In the genomic region with DNA sequence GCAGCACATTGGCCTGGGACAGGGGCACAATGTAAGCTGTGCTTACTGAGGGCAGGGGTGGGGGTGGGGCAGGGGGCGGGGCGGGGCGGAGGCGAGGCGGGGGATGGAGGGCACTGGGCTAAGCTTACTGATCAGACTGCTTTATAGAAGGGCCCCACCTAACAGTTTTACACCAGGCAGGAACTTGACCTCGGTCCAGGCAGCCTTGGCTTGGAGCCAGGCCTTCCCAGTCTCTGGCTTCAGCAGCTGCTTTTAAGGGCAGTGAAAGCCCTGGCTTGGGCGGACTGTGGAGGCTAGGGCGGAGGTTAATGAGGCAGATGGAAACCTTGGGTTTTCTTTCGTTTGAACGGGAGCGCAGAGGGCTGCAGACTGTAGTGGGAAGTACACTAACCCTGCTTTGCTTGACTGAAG, we compare ENCODE assay signal across 8 mouse cellular contexts. TPM values are rescaled to one million over a fixed set of nuclear protein-coding genes. Genes with fewer than 3 reads are reported as not detected.
A peak's percentile ranks its signal among the peaks of the same experiment; 100 is the strongest.
DNase-seq lines count a peak whose midpoint lies in the region; ATAC-seq and TF ChIP-seq lines count a peak whose summit lies in the region.

No protein-coding gene starts in this region.

- no peak overlapping the region for H3K9ac ChIP-seq in hindbrain, postnatal 0 days (replicated peaks; ENCODE audit: low read length)
- H3K9ac ChIP-seq in liver, embryonic 11.5 days (ENCODE audit: low read depth, low read length) = no peak overlapping the region

- peak; percentile 8 for DNase-seq in brain, adult 2 months (ENCODE audit: low read depth, low spot score)
- DNase-seq in gastrocnemius, postnatal 25 days = peak; percentile 73
- DNase-seq in hindbrain, postnatal 0 days (ENCODE audit: low spot score) = peak; percentile 61
- peak; percentile 41 for DNase-seq in liver, embryonic 11.5 days (ENCODE audit: low spot score)
- peak; percentile 66 for DNase-seq in neural tube, embryonic 10.5 days (ENCODE audit: extremely low spot score, low spot score)
- DNase-seq in yolk sac, embryonic 10.5 days (ENCODE audit: low spot score) = peak; percentile 79

- peak overlapping the region; percentile 66 for H3K4me3 ChIP-seq in E14TG2a.4 (replicated peaks; ENCODE audit: low read length)
- no peak overlapping the region for H3K4me3 ChIP-seq in hindbrain, postnatal 0 days (ENCODE audit: low read length)
- H3K4me3 ChIP-seq in liver, embryonic 11.5 days (ENCODE audit: low read depth, low read length) = no peak overlapping the region

- 0 out of 2 replicates have a peak, but pooled peaks cover 4% of the 10 kb centered on the region for H3K27me3 ChIP-seq in E14TG2a.4 (ENCODE audit: insufficient read depth, low read length)
- H3K27me3 ChIP-seq in hindbrain, postnatal 0 days (ENCODE audit: insufficient read depth, low read length) = no peaks in the 10 kb centered on the region
- H3K27me3 ChIP-seq in liver, embryonic 11.5 days (replicated peaks; ENCODE audit: control insufficient read depth, insufficient read depth, low read length) = no peaks in the 10 kb centered on the region

- H3K9me3 ChIP-seq in E14TG2a.4 (ENCODE audit: low read length) = no peaks in the 10 kb centered on the region
- H3K9me3 ChIP-seq in hindbrain, postnatal 0 days (ENCODE audit: low read length) = no peaks in the 10 kb centered on the region
- H3K9me3 ChIP-seq in liver, embryonic 11.5 days (ENCODE audit: control insufficient read depth, low read length) = no peaks in the 10 kb centered on the region

- 8% methylated on average over 11 of the region's 11 CpGs for WGBS in hindbrain, postnatal 0 days
- 22% methylated on average over 11 of the region's 11 CpGs for WGBS in liver, embryonic 11.5 days

- no peak overlapping the region for H3K27ac ChIP-seq in hindbrain, postnatal 0 days
- no peak overlapping the region; the same call in 1 of the 2 replicates for H3K27ac ChIP-seq in liver, embryonic 11.5 days (ENCODE audit: low read depth, low read length)

- ATAC-seq in hindbrain, postnatal 0 days = peak; percentile 71
- peak; percentile 38; the same call in 1 of the 2 replicates for ATAC-seq in liver, embryonic 11.5 days (replicated peaks; ENCODE audit: low FRiP score)
- no peak for ATAC-seq in cerebellum, adult (ENCODE audit: insufficient number of reproducible peaks, low FRiP score, low TSS enrichment)

- H3K4me1 ChIP-seq in E14TG2a.4 (replicated peaks; ENCODE audit: low read depth, low read length) = peaks cover 74% of the 10 kb centered on the region
- H3K4me1 ChIP-seq in hindbrain, postnatal 0 days (ENCODE audit: insufficient read depth, low read length) = 0 out of 2 replicates have a peak, but pooled peaks cover 10% of the 10 kb centered on the region
- H3K4me1 ChIP-seq in liver, embryonic 11.5 days (replicated peaks; ENCODE audit: control insufficient read depth, insufficient read depth, low read length) = peaks cover 7% of the 10 kb centered on the region

- H3K4me2 ChIP-seq in hindbrain, postnatal 0 days (ENCODE audit: low read depth, low read length) = peak overlapping the region; percentile 28; the same call in 1 of the 2 replicates
- H3K4me2 ChIP-seq in liver, embryonic 11.5 days = peak overlapping the region; percentile 15; the same call in 1 of the 2 replicates

- H3K36me3 ChIP-seq in E14TG2a.4 (ENCODE audit: insufficient read depth, low read length) = no peaks in the 10 kb centered on the region
- no peaks in the 10 kb centered on the region for H3K36me3 ChIP-seq in hindbrain, postnatal 0 days (ENCODE audit: insufficient read depth, low read length)
- no peaks in the 10 kb centered on the region for H3K36me3 ChIP-seq in liver, embryonic 11.5 days (ENCODE audit: control insufficient read depth, insufficient read depth, low read length)

- no peak for TF ChIP-seq CTCF in E14TG2a.4 (conservative IDR thresholded peaks at IDR 0.05; ENCODE audit: low read length)
- no peak for TF ChIP-seq CTCF in hindbrain, postnatal 0 days (IDR thresholded peaks at IDR 0.05; ENCODE audit: low read depth)

RNA-seq across cellular contexts. Expression of a gene that starts 37.0 kb away (rescaled TPM):
- total RNA-seq in gastrocnemius, postnatal 25 days (2021) = under 1 TPM; 0.19 to 0.26 TPM
- 1.5 and 1.7 TPM in 2 replicates for total RNA-seq in hindbrain, postnatal 0 days (2014; rRNA removed)
- 0.80 and 1.2 TPM in 2 replicates for polyA plus RNA-seq in hindbrain, postnatal 0 days (2015; fragmentation: Nextera tagmentation; extraction: Ambion mirVana)
- polyA plus RNA-seq in liver, embryonic 11.5 days (2014; fragmentation: Nextera tagmentation; extraction: Ambion mirVana) = 0.22 and 0.40 TPM in 2 replicates

RNA-seq across cellular contexts. Expression of a gene that starts 37.1 kb away (rescaled TPM):
- total RNA-seq in gastrocnemius, postnatal 25 days (2021) = 10 to 100 TPM; 49.1 to 56.8 TPM
- total RNA-seq in hindbrain, postnatal 0 days (2014; rRNA removed) = 10.9 and 11.8 TPM in 2 replicates
- 33.5 and 36.3 TPM in 2 replicates for polyA plus RNA-seq in hindbrain, postnatal 0 days (2015; fragmentation: Nextera tagmentation; extraction: Ambion mirVana)
- 23.1 and 24.8 TPM in 2 replicates for polyA plus RNA-seq in liver, embryonic 11.5 days (2014; fragmentation: Nextera tagmentation; extraction: Ambion mirVana)

RNA-seq across cellular contexts. Expression of a gene that starts 58.3 kb away (rescaled TPM):
- 1 to 10 TPM; 1.0 to 1.2 TPM for total RNA-seq in gastrocnemius, postnatal 25 days (2021)
- total RNA-seq in hindbrain, postnatal 0 days (2014; rRNA removed) = 1.7 and 4.4 TPM in 2 replicates
- 0.54 and 0.74 TPM in 2 replicates for polyA plus RNA-seq in hindbrain, postnatal 0 days (2015; fragmentation: Nextera tagmentation; extraction: Ambion mirVana)
- polyA plus RNA-seq in liver, embryonic 11.5 days (2014; fragmentation: Nextera tagmentation; extraction: Ambion mirVana) = 27.1 and 28.8 TPM in 2 replicates

Comparison
In these comparisons a context has a peak if more than half of its experiments do, and no peak if none do; other contexts are left out.
1. DNase-seq: peak in every context shown above with its lines; median percentile 79 in yolk sac, embryonic 10.5 days; 73 in gastrocnemius, postnatal 25 days; 66 in neural tube, embryonic 10.5 days; 61 in hindbrain, postnatal 0 days; 41 in liver, embryonic 11.5 days; 8 in brain, adult 2 months.